Mouse (Mus musculus) E14TG2a.4 (cell line): ENCODE results near the gene Syt3.

Experiments
- CTCF ChIP-seq: conservative IDR thresholded peaks from 2 replicates; pipeline ENCODE4 v1.5.1; 2014; ENCODE audit warnings: low read length
- NANOG ChIP-seq: IDR thresholded peaks from 2 replicates; pipeline ENCODE4 v1.6.1; 2014; ENCODE audit warnings: borderline replicate concordance, low read length, mixed read lengths

DNA sequence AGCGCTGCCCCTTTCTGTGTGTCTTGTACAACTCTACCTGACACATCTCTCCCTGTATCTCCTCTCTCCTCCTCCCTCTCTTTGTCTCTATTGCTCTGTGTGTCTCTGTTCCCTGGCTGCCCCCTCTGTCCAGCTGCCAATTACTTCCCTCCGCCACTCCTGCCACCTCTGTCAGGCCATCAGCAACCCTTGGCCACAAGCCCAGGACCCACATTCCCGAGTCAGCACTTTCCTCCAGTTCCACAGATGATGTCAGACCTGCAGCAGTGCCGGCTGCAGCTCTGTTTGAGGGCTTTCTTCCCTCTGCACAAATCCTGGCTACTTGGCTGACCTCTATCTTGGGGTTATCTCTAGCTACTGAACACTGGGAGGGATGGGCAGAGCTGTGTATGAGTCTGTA lies 5.6 kb upstream of the Syt3 start:
- TF ChIP-seq CTCF (no peak), NANOG (no peak)
